Mouse (Mus musculus) G1E (cell line): ENCODE measurements around the gene Bard1.

Experiments
- CTCF ChIP-seq: IDR thresholded peaks from 2 replicates; pipeline ENCODE4 v1.5.1; 2012; ENCODE audit warnings: low read depth, low read length, inconsistent platforms, mixed read lengths
- GATA1 ChIP-seq: IDR thresholded peaks from 2 replicates; pipeline ENCODE4 v1.6.1; 2012; ENCODE audit warnings: borderline replicate concordance, low read length, inconsistent platforms, mixed read lengths
- GATA2 ChIP-seq: IDR thresholded peaks from 2 replicates; pipeline ENCODE4 v1.6.1; 2012; ENCODE audit warnings: low read depth, low read length, inconsistent platforms, borderline replicate concordance
- TAL1 ChIP-seq: conservative IDR thresholded peaks from 2 replicates; pipeline ENCODE4 v1.6.1; 2012; ENCODE audit warnings: low read depth, low read length, inconsistent platforms, mixed read lengths

DNA sequence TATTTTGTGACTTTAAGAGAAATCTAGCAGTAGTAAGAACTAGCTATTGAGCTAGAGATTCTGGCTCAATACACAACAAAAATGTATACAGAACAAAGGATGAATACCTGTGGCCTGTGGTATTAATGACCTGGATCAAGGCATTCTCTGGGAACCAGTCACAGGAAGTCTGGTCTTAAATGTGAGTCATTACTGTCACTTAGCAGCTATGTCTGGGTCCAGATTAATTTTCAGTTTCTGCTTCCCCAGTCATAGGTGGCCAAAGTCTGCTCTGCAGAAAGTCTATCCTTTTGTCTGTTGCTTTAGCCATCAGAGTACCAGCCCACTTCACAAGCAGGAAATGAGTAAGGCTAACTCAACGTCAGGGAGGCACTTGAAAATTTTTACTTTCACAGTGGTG lies 98.8 kb downstream of the Bard1 start:
- TF ChIP-seq CTCF (no peak), TAL1 (no peak), GATA2 (no peak), GATA1 (no peak)
